Mouse (Mus musculus) limb, embryonic 11.5 days (tissue): Measurements from ENCODE around the gene Rasa2. TPM values are rescaled to one million over a fixed set of nuclear protein-coding genes. Genes with fewer than 3 reads are reported as not detected.

Source experiments
- ATAC-seq: fragments of 200-750 bp; cut with Nextera tagmentation; 2 replicates; pipeline ENCODE4 v1.8.0; 2017; ENCODE audit warnings: low read depth; ENCODE audit not compliant: insufficient number of reproducible peaks, low FRiP score, low TSS enrichment
- DNase-seq: peaks from one replicate; pipeline ENCODE4 v3.0.0-alpha.2; 2015; ENCODE audit warnings: low spot score
- H3K27ac ChIP-seq: fragments of 300-500 bp; sonication (generic); replicated peaks from 2 replicates; pipeline ENCODE4 v1.5.1; 2014; ENCODE audit warnings: low read depth, mild to moderate bottlenecking, low read length
- H3K27me3 ChIP-seq: fragments of 300-500 bp; sonication (generic); 2 replicates; pipeline ENCODE4 v1.6.1; 2014; ENCODE audit warnings: mild to moderate bottlenecking, low read length, mixed read lengths; ENCODE audit not compliant: control insufficient read depth, insufficient read depth
- H3K36me3 ChIP-seq: fragments of 300-500 bp; sonication (generic); 2 replicates; pipeline ENCODE4 v1.6.1; 2014; ENCODE audit warnings: mild to moderate bottlenecking, low read length, moderate library complexity, mixed read lengths; ENCODE audit not compliant: control insufficient read depth, insufficient read depth
- H3K4me1 ChIP-seq: fragments of 300-500 bp; sonication (generic); 2 replicates; pipeline ENCODE4 v1.6.1; 2014; ENCODE audit warnings: low read length, mixed read lengths; ENCODE audit not compliant: control insufficient read depth, insufficient read depth
- H3K4me2 ChIP-seq: fragments of 300-500 bp; sonication (generic); 2 replicates; pipeline ENCODE4 v1.6.1; 2014; ENCODE audit warnings: low read depth, mild to moderate bottlenecking, moderate library complexity; ENCODE audit not compliant: severe bottlenecking
- H3K4me3 ChIP-seq: fragments of 300-500 bp; sonication (generic); 2 replicates; pipeline ENCODE4 v1.5.1; 2014; ENCODE audit warnings: low read depth, low read length
- H3K9ac ChIP-seq: fragments of 300-500 bp; sonication (generic); 2 replicates; pipeline ENCODE4 v1.6.1; 2014; ENCODE audit warnings: mild to moderate bottlenecking, low read length
- H3K9me3 ChIP-seq: fragments of 300-500 bp; sonication (generic); 2 replicates; pipeline ENCODE4 v1.6.1; 2016; ENCODE audit warnings: low read length; ENCODE audit not compliant: control insufficient read depth
- WGBS: fragments of 180-500 bp; shearing (Covaris S2); extraction: QIAGEN DNeasy Blood & Tissue Kit; methylation state at CpG from one replicate; pipeline ENCODE4 v1.1.7; 2014; 5-methylcytosine and 5-hydroxymethylcytosine counted together
- polyA plus RNA-seq: library from polyadenylated mRNA; unstranded; fragments of >200 nt; fragmentation: Nextera tagmentation; extraction: Ambion mirVana; gene quantifications from 2 replicates; pipeline ENCODE4 v1.2.1, GENCODE M21; 2014

Rasa2 gene
- polyA plus RNA-seq, 1 experiment from 2014 or later = 20.6 TPM

DNA sequence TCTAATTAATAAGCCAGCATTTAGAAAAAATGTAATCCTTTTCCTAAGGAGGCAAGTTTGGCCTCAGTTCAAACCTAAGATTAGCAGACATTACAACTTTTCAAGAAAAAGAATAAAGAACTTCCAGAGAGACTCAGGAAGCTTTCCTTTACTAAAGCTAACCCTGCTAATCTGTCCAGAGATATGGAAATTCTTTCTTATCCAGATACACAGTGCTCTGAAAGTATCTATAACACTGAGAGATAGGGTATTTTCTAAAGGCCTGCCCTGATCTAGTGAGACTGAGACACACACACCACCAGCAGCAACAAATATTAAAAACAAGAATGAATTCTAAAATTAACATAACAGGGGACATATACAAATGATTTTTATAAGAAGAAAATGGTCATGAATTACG is 4.4 kb downstream of the Rasa2 start:
- ATAC-seq (no peak), DNase-seq (no peak)
- no peak overlapping the region for H3K4me2 ChIP-seq
- H3K27ac ChIP-seq = no peak overlapping the region
- no peaks in the 10 kb centered on the region for H3K9me3 ChIP-seq
- no peak overlapping the region for H3K9ac ChIP-seq
- 75% methylated on average over 1 of the region's 1 CpGs for WGBS
- H3K4me3 ChIP-seq = no peak overlapping the region
- no peaks in the 10 kb centered on the region for H3K36me3 ChIP-seq
- no peaks in the 10 kb centered on the region for H3K27me3 ChIP-seq
- H3K4me1 ChIP-seq = peaks cover 3% of the 10 kb centered on the region; the same call in 1 of the 2 replicates

DNA sequence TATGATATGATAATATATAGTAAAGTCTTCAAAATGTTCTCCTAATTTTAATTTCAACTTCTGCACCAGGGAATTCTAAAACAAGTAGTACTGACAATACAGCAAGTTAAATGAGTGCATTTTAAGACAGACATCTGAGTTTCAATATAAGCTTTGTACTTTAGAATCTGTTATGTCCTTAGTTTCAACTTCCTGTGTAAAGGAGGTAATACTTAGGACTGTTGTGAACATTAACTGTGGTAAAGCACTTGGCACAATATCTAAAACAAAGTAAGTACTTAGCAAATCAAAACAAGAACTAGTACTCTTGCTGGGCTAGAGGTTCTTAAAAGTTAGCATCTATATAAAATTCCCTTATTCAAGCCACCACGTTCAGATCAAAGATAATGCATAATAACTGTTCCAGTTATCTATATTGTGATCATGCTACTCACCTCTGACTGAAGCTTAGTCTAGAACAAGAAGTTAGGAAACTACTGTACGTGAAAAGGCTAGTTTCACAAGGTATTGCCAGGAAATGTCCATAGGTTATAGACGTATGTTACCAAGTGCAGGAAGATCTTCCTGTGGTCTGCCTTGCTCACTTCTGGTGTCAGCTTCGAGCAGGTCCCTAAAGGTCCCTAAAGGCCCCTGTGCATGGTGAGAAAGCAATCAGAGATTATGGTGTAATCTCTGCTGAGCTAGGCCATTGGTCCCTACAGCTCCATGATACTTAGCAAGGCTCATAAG is 12.8 kb downstream of the Rasa2 start:
- DNase-seq (no peak), ATAC-seq (no peak)
- H3K4me1 ChIP-seq = no peaks in the 10 kb centered on the region
- no peaks in the 10 kb centered on the region for H3K9me3 ChIP-seq
- H3K36me3 ChIP-seq = no peaks in the 10 kb centered on the region
- 88% methylated on average over 4 of the region's 4 CpGs for WGBS
- H3K27ac ChIP-seq = no peak overlapping the region
- no peak overlapping the region for H3K4me2 ChIP-seq
- H3K9ac ChIP-seq = no peak overlapping the region
- no peak overlapping the region for H3K4me3 ChIP-seq
- H3K27me3 ChIP-seq = no peaks in the 10 kb centered on the region

- H3K9me3 ChIP-seq = peaks cover 3% of the 10 kb centered on the region; the same call in 1 of the 2 replicates
- peaks cover 6% of the 10 kb centered on the region; the same call in 1 of the 2 replicates for H3K36me3 ChIP-seq
- ATAC-seq (no peak), DNase-seq (no peak)
- H3K4me1 ChIP-seq = no peaks in the 10 kb centered on the region
- no peaks in the 10 kb centered on the region for H3K27me3 ChIP-seq
- 89% methylated on average over 3 of the region's 3 CpGs for WGBS
- no peak overlapping the region for H3K27ac ChIP-seq
- no peak overlapping the region for H3K9ac ChIP-seq
- no peak overlapping the region for H3K4me2 ChIP-seq
- no peak overlapping the region for H3K4me3 ChIP-seq
These were observed 19.1 kb downstream of the Rasa2 start for GRCm38 (mm10) chr9:96612297-96612696.

DNA sequence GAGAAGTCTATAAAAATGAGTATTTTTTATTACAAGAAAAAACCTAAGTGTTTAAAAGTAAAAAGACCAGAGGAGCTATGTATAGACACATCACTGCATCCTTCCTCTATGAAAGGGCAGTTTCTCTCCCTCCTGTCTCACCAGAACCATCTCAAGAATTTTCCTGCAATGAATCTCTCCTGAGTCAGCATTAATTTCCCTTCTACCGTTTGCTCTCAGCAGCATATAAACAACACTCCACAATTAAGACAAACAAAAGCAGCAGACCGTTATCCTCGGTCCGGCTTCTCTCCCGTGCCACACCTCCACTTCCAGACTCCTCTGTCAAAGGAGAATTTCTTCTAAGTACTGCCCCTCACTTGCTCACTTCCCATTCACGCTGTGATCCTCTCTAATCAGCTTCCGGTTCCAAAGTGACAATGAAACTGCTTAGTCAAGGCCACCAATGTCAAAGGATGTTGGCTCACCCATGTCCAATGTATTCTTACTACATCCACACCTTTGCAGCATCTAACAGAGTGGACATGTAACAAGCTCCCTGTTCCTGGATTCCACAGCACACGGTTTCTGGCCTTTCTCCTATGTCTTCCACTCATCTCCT is 19.6 kb downstream of the Rasa2 start:
- Histone ChIP-seq H3K4me2 (no peak overlapping the region), H3K4me3 (no peak overlapping the region), H3K9ac (no peak overlapping the region), H3K36me3 (peaks cover 6% of the 10 kb centered on the region; the same call in 1 of the 2 replicates), H3K27me3 (no peaks in the 10 kb centered on the region), H3K4me1 (no peaks in the 10 kb centered on the region), H3K9me3 (peaks cover 3% of the 10 kb centered on the region; the same call in 1 of the 2 replicates), H3K27ac (no peak overlapping the region)
- WGBS = 60% methylated on average over 8 of the region's 8 CpGs
- no peak for DNase-seq
- ATAC-seq = no peak

DNA sequence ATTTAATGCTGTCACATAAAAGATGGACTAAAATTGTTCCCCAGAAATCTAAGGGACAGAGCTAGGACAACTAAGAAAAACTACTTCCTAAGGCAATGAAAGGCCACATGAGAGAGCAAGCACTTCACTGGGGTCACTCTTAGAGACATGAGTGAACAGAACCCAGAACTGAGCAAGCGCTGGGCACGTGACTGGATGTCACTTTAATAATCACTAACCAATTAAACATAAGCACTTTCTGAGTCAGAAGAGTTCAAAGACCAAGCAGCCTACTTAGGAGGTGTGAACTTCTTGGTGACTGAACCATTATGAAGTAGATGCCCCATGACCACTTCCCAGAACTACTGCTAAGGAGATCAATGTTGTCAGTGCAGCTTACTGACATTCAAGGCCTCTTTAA is 20.6 kb downstream of the Rasa2 start:
- Histone ChIP-seq H3K9me3 (peaks cover 3% of the 10 kb centered on the region; the same call in 1 of the 2 replicates), H3K4me1 (no peaks in the 10 kb centered on the region), H3K9ac (no peak overlapping the region), H3K27me3 (no peaks in the 10 kb centered on the region), H3K4me3 (no peak overlapping the region), H3K36me3 (peaks cover 6% of the 10 kb centered on the region; the same call in 1 of the 2 replicates), H3K4me2 (no peak overlapping the region), H3K27ac (no peak overlapping the region)
- DNase-seq (no peak), ATAC-seq (no peak)
- WGBS = 74% methylated on average over 2 of the region's 2 CpGs

DNA sequence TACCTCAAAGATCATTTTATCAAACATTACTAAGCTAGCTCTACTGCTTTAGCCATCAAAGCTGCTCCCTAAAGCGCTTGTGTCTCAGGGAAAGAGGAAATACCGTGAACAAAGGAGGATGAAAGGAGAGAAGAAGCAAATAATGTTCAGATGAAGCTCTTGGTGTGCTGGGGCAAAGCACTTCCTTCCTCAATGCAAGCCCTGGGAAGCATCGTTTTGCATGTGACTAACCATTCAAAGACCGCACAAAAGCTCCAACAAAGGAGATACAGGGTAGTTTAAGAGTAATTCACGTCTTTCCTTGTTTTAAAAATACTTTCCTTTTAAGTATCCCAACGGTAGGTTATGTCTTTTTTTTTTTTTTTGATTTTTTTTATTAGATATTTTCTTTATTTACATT is 28.0 kb downstream of the Rasa2 start:
- no peak for ATAC-seq
- Histone ChIP-seq H3K36me3 (peaks cover 6% of the 10 kb centered on the region; the same call in 1 of the 2 replicates), H3K4me3 (no peak overlapping the region), H3K4me2 (no peak overlapping the region), H3K27me3 (no peaks in the 10 kb centered on the region), H3K9ac (no peak overlapping the region), H3K27ac (no peak overlapping the region), H3K9me3 (peaks cover 3% of the 10 kb centered on the region; the same call in 1 of the 2 replicates), H3K4me1 (no peaks in the 10 kb centered on the region)
- 61% methylated on average over 6 of the region's 6 CpGs for WGBS
- DNase-seq = no peak

- no peak overlapping the region for H3K4me2 ChIP-seq
- no peaks in the 10 kb centered on the region for H3K9me3 ChIP-seq
- no peak overlapping the region for H3K9ac ChIP-seq
- no peak for DNase-seq
- no peaks in the 10 kb centered on the region for H3K36me3 ChIP-seq
- no peak for ATAC-seq
- H3K27ac ChIP-seq = no peak overlapping the region
- 91% methylated on average over 1 of the region's 1 CpGs for WGBS
- no peaks in the 10 kb centered on the region for H3K4me1 ChIP-seq
- no peaks in the 10 kb centered on the region for H3K27me3 ChIP-seq
- no peak overlapping the region for H3K4me3 ChIP-seq
These were observed 33.5 kb downstream of the Rasa2 start for GRCm38 (mm10) chr9:96597899-96598298.

DNA sequence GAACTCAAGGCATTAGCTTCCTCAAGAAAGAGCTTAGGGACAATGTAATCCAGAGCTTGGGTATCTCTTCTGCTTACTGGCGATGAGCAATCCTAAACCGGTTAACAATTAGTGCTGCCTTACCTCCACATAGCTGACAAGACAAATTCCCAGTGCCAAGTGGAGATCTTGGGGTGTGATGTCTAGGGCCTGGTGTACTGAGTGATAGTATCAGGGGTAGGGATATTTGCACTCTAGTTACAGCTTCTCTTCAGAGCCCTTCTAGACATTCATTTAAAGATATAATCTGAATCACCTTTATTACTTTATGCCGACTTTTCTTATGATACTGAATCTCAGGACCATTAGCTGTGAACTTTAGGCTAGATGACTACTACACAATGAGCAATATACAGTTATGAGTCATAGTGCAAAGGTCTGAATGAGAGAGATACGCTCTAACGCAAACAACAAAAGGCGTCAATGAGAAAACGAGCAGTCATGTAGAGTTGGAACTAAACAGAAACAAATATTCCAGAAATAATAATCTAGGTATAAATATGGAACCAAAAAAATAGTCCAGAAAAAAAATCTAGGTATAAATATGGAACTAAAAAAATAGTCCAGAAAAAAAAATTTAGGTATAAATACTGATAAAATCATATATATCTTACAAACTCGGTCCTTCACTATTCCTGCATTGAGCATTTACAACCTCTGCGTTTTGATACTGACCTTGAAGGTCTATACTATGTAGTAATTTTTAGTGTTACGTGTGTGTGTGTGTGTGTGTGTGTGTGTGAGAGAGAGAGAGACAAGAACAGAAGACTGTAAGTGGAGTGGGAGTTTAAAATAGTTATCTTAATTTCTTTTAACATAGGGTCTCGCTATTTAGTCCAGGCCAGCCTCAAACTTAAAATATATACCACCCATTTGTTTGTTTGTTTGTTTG is 38.5 kb downstream of the Rasa2 start:
- H3K4me1 ChIP-seq = no peaks in the 10 kb centered on the region
- 93% methylated on average over 11 of the region's 11 CpGs for WGBS
- no peak overlapping the region for H3K27ac ChIP-seq
- no peak overlapping the region for H3K9ac ChIP-seq
- no peaks in the 10 kb centered on the region for H3K9me3 ChIP-seq
- H3K36me3 ChIP-seq = no peaks in the 10 kb centered on the region
- ATAC-seq = no peak
- H3K4me2 ChIP-seq = no peak overlapping the region
- H3K4me3 ChIP-seq = no peak overlapping the region
- no peak for DNase-seq
- H3K27me3 ChIP-seq = no peaks in the 10 kb centered on the region
